Mouse (Mus musculus) midbrain, postnatal 0 days (tissue): ENCODE measurements at regions not wholly inside any gene's neighbourhood (a gene's known extent, or its start where the extent isn't known, plus 50 kb on each side); places are given as distances from the start of the nearest gene placed in this dataset.
A peak's percentile ranks its signal among the peaks of the same experiment; 100 is the strongest.

ENCODE experiments used
- ATAC-seq: fragments of 200-750 bp; cut with Nextera tagmentation; 2 replicates; pipeline ENCODE4 v1.8.0; 2017; ENCODE audit warnings: moderate number of reproducible peaks, mild to moderate bottlenecking, moderate TSS enrichment, moderate library complexity; ENCODE audit not compliant: low FRiP score
- DNase-seq: peaks from one replicate; pipeline ENCODE4 v3.0.0-alpha.2; 2015; ENCODE audit warnings: low spot score
- H3K27ac ChIP-seq: fragments of 300-500 bp; sonication (generic); 2 replicates; pipeline ENCODE4 v1.5.1; 2014; ENCODE audit warnings: low read depth, mild to moderate bottlenecking, low read length, mixed read lengths
- H3K27me3 ChIP-seq: fragments of 300-500 bp; sonication (generic); 2 replicates; pipeline ENCODE4 v1.6.1; 2014; ENCODE audit warnings: low read length, control low read depth, mixed read lengths; ENCODE audit not compliant: insufficient read depth
- H3K36me3 ChIP-seq: fragments of 300-500 bp; sonication (generic); 2 replicates; pipeline ENCODE4 v1.6.1; 2014; ENCODE audit warnings: low read length, control low read depth, mixed read lengths; ENCODE audit not compliant: insufficient read depth
- H3K4me1 ChIP-seq: fragments of 300-500 bp; sonication (generic); 2 replicates; pipeline ENCODE4 v1.6.1; 2014; ENCODE audit warnings: mild to moderate bottlenecking, control low read depth, antibody characterized with exemption, low read length, mixed read lengths; ENCODE audit not compliant: insufficient read depth
- H3K4me2 ChIP-seq: fragments of 300-500 bp; sonication (generic); 2 replicates; pipeline ENCODE4 v1.6.1; 2014; ENCODE audit warnings: low read depth, mild to moderate bottlenecking, low read length, mixed read lengths; ENCODE audit not compliant: poor library complexity, severe bottlenecking
- H3K4me3 ChIP-seq: fragments of 300-500 bp; sonication (generic); 2 replicates; pipeline ENCODE4 v1.5.1; 2014; ENCODE audit warnings: low read depth, mild to moderate bottlenecking, low read length, moderate library complexity
- H3K9ac ChIP-seq: fragments of 300-500 bp; sonication (generic); replicated peaks from 2 replicates; pipeline ENCODE4 v1.6.1; 2014; ENCODE audit warnings: mild to moderate bottlenecking, low read length, moderate library complexity, mixed read lengths; ENCODE audit not compliant: poor library complexity, severe bottlenecking
- H3K9me3 ChIP-seq: fragments of 300-500 bp; sonication (generic); 2 replicates; pipeline ENCODE4 v1.6.1; 2016; ENCODE audit warnings: low read length, control low read depth
- CTCF ChIP-seq: IDR thresholded peaks from 2 replicates; pipeline ENCODE4 v1.5.1; 2016; ENCODE audit warnings: antibody characterized with exemption, mild to moderate bottlenecking
- WGBS: fragments of 180-500 bp; shearing (Covaris S2); extraction: QIAGEN DNeasy Blood & Tissue Kit; methylation state at CpG from one replicate; pipeline ENCODE4 v1.1.7; 2014; 5-methylcytosine and 5-hydroxymethylcytosine counted together

DNA sequence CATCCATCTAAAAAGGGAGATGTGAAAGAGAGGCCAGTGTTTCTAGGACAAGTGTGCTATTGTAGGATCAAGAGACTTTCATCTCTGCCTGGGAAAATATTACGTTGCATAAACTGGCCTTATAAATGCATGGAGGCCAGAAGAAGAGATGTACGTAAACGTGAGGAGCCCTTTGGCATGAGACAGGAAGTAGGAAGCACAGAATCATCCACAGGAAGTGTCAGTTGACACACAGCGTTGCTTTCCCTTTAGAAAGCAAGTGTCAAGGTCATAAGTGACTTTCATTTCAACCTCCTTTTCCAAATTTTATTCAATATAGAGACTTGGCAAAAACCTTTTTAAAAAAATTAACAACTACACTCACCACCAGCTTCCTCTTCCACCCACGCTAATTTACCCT lies 175.2 kb downstream of the Klf7 start:
- Histone ChIP-seq H3K27ac (no peak overlapping the region), H3K9ac (no peak overlapping the region), H3K36me3 (no peaks in the 10 kb centered on the region), H3K4me1 (no peaks in the 10 kb centered on the region), H3K4me3 (no peak overlapping the region), H3K9me3 (no peaks in the 10 kb centered on the region), H3K4me2 (no peak overlapping the region), H3K27me3 (no peaks in the 10 kb centered on the region)
- WGBS = 82% methylated on average over 5 of the region's 5 CpGs
- DNase-seq (no peak), ATAC-seq (no peak)
- no peak for TF ChIP-seq CTCF

DNA sequence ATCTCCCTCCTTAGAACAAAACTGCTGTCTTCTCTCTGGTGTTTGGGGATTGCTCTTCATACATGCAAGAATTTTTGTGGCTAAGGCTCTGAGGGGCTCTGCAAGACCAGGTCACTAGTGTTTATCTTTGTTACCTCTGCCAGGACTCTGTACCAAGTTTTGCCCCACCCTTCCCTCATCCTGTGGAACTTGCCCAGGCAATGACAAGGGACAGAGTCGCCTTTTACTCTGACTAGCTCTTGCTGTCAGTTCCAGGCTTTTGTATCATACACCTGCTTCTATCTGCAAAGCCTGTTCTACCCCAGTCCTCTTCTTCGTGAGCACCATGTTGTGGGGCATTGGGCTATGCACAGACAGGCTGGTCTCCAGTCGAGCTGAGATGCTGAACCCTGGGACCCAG lies 175.7 kb upstream of the 4933402D24Rik start:
- no peaks in the 10 kb centered on the region for H3K36me3 ChIP-seq
- ATAC-seq (no peak), DNase-seq (no peak)
- H3K4me2 ChIP-seq = no peak overlapping the region
- H3K27ac ChIP-seq = no peak overlapping the region
- H3K4me1 ChIP-seq = no peaks in the 10 kb centered on the region
- no peak overlapping the region for H3K4me3 ChIP-seq
- no peaks in the 10 kb centered on the region for H3K9me3 ChIP-seq
- no peaks in the 10 kb centered on the region for H3K27me3 ChIP-seq
- H3K9ac ChIP-seq = no peak overlapping the region
- no peak for TF ChIP-seq CTCF
- 51% methylated on average over 3 of the region's 3 CpGs for WGBS

DNA sequence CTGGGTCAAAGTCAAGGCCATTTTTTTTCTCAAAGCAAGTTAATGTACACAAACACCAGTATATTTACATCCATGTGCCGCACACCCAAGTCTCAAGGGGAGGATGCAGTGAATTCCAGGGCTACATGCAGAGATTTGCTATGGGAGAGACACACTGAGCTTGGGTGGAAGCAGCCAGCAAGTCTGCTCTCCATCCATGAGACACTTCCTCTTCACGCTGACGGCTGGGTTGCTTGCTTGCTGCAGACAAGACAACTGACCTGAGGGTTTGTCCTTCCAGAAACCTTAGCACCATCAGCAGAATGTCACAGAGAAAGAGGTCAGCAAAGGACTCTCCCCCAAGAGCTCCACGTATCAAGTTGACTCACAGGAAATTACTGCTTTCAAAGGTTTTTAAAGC lies 169.3 kb upstream of the 4933402D24Rik start:
- ATAC-seq (no peak), DNase-seq (no peak)
- H3K9ac ChIP-seq = no peak overlapping the region
- no peaks in the 10 kb centered on the region for H3K4me1 ChIP-seq
- no peaks in the 10 kb centered on the region for H3K9me3 ChIP-seq
- TF ChIP-seq CTCF = no peak
- no peaks in the 10 kb centered on the region for H3K36me3 ChIP-seq
- H3K27ac ChIP-seq = no peak overlapping the region
- no peak overlapping the region for H3K4me3 ChIP-seq
- H3K27me3 ChIP-seq = no peaks in the 10 kb centered on the region
- H3K4me2 ChIP-seq = no peak overlapping the region
- WGBS = 75% methylated on average over 4 of the region's 4 CpGs

DNA sequence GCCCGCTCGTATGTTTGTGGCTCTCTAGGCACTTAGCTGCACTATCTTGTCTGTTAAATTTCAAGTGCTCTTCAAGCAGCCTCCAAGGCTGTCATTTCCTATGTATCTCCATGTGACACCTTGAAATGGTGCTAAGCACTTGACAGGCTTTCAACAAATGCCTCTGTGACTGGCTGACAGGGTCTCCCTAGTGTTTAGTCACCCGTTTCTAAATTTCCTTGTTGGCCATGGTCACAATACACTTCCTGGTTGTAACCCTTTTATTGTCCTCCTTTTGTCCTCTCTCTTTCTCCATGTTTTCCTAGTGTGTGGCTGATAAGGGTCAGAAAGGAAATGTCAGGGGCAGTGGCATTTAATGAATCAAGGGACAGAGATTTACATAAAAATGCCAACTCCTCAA lies 168.4 kb upstream of the 4933402D24Rik start:
- Histone ChIP-seq H3K4me1 (no peaks in the 10 kb centered on the region), H3K4me2 (no peak overlapping the region), H3K27me3 (no peaks in the 10 kb centered on the region), H3K36me3 (no peaks in the 10 kb centered on the region), H3K9me3 (no peaks in the 10 kb centered on the region), H3K4me3 (no peak overlapping the region), H3K9ac (no peak overlapping the region), H3K27ac (no peak overlapping the region)
- ATAC-seq (no peak), DNase-seq (no peak)
- WGBS = 44% methylated on average over 3 of the region's 3 CpGs
- no peak for TF ChIP-seq CTCF

DNA sequence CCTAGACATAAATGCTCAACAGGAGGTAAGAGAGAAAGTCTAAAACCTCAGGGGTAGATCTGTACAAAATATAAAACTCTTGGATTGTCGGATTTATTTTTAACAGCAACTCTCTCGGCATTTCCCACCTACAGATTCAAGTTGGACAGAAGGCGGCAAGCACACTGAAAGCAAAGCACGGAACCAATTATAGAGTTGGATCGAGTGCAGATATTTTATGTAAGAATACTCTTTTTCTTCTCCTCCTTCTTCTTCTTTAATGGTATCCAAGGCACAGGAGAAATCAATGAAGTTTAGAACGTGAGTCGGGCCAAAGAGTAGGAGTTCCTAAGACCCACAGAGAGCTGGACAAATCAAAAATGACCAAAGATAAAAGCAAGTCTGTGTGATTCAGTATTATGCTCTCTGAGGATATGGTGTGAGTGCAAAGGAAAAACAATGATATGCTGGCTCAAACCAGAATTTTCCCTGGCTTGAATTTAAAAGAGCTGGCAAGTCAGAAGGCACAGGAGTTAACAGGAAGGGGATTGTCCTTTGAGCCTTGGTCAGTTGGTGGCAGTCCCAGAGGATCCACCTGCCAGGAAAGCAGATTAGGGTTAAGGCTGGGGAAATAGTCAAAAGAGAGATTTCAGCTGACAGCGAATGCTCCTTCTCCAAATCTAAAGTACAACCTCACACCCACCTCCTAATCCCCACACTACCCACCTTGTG lies 165.7 kb upstream of the 4933402D24Rik start:
- no peak for ATAC-seq
- no peak overlapping the region for H3K4me2 ChIP-seq
- H3K4me3 ChIP-seq = no peak overlapping the region
- no peaks in the 10 kb centered on the region for H3K36me3 ChIP-seq
- H3K4me1 ChIP-seq = no peaks in the 10 kb centered on the region
- peak; percentile 11 for DNase-seq
- no peak for TF ChIP-seq CTCF
- H3K27me3 ChIP-seq = no peaks in the 10 kb centered on the region
- WGBS = 77% methylated on average over 8 of the region's 8 CpGs
- peak overlapping the region; percentile 12; the same call in 1 of the 2 replicates for H3K27ac ChIP-seq
- no peaks in the 10 kb centered on the region for H3K9me3 ChIP-seq
- no peak overlapping the region for H3K9ac ChIP-seq

DNA sequence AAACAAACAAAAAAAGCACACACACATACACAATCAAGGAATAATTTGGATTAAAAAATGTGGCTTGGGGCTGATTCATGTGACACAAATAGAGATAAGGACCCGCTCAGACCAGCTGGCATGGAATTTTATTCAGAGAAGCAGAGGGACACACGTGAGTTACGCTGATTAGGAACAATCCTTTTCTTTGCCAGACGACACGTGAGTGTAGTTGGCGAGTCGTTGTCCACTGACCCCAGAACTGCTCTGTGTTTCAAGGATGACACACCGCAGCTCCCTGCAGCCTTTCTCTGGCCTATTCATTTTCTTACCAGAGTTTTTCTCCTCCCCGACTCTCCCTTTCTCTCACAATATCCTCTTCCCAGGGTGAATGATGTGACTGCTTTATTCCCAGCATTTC lies 163.4 kb upstream of the 4933402D24Rik start:
- no peak for ATAC-seq
- H3K27ac ChIP-seq = no peak overlapping the region
- H3K4me1 ChIP-seq = no peaks in the 10 kb centered on the region
- H3K4me2 ChIP-seq = no peak overlapping the region
- H3K9ac ChIP-seq = no peak overlapping the region
- H3K4me3 ChIP-seq = no peak overlapping the region
- no peak for TF ChIP-seq CTCF
- no peaks in the 10 kb centered on the region for H3K27me3 ChIP-seq
- no peak for DNase-seq
- H3K36me3 ChIP-seq = no peaks in the 10 kb centered on the region
- WGBS = 33% methylated on average over 9 of the region's 9 CpGs
- no peaks in the 10 kb centered on the region for H3K9me3 ChIP-seq
